Mouse (Mus musculus) liver, embryonic 15.5 days (tissue): ENCODE measurements at regions not wholly inside any gene's neighbourhood (a gene's known extent, or its start where the extent isn't known, plus 50 kb on each side); places are given as distances from the start of the nearest gene placed in this dataset.

ENCODE experiments used
- ATAC-seq: fragments of 200-750 bp; cut with Nextera tagmentation; 2 replicates; pipeline ENCODE4 v1.8.0; 2017; ENCODE audit warnings: moderate number of reproducible peaks, mild to moderate bottlenecking, moderate library complexity; ENCODE audit not compliant: insufficient read depth
- H3K27ac ChIP-seq: fragments of 300-500 bp; sonication (generic); replicated peaks from 2 replicates; pipeline ENCODE4 v1.5.1; 2015; ENCODE audit warnings: mild to moderate bottlenecking, inconsistent platforms
- H3K27me3 ChIP-seq: fragments of 300-500 bp; sonication (generic); 2 replicates; pipeline ENCODE4 v1.6.1; 2015; ENCODE audit warnings: mild to moderate bottlenecking, inconsistent platforms
- H3K36me3 ChIP-seq: fragments of 300-500 bp; sonication (generic); replicated peaks from 2 replicates; pipeline ENCODE4 v1.6.1; 2015; ENCODE audit warnings: moderate library complexity, mild to moderate bottlenecking, inconsistent platforms
- H3K4me1 ChIP-seq: fragments of 300-500 bp; sonication (generic); replicated peaks from 2 replicates; pipeline ENCODE4 v1.6.1; 2015; ENCODE audit warnings: inconsistent platforms
- H3K4me2 ChIP-seq: fragments of 300-500 bp; sonication (generic); 2 replicates; pipeline ENCODE4 v1.6.1; 2015; ENCODE audit warnings: moderate library complexity, mild to moderate bottlenecking, inconsistent platforms
- H3K4me3 ChIP-seq: fragments of 300-500 bp; sonication (generic); replicated peaks from 2 replicates; pipeline ENCODE4 v1.5.1; 2015; ENCODE audit warnings: mild to moderate bottlenecking, inconsistent platforms
- H3K9ac ChIP-seq: fragments of 300-500 bp; sonication (generic); 2 replicates; pipeline ENCODE4 v1.6.1; 2015; ENCODE audit warnings: moderate library complexity, mild to moderate bottlenecking, inconsistent platforms
- H3K9me3 ChIP-seq: fragments of 300-500 bp; sonication (generic); replicated peaks from 2 replicates; pipeline ENCODE4 v1.6.1; 2016; ENCODE audit warnings: inconsistent platforms
- WGBS: fragments of 180-500 bp; shearing (Covaris S2); methylation state at CpG from one replicate; pipeline ENCODE4 v1.1.7; 2015; ENCODE audit warnings: mixed read lengths; ENCODE audit not compliant: insufficient replicate concordance; 5-methylcytosine and 5-hydroxymethylcytosine counted together

DNA sequence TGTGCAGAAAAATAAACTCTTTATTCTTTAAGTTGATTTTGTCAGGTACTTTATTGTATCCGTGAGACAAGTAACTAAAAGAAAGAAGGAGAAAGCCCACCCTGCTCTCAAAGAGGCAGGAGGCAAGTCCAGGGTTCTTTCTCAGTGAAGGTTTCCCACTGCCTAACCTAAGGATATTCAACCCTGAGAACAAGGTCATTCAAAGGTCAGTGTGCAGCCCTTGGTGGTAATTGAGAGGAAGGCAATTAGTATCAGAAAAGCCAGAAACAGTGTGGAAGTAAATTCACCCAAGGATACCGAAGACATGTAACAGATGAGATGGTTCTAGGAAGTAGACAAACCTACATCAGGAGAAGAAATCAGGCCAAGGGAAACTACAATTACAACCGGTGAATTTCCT lies 373.9 kb upstream of the Hs6st1 start:
- Histone ChIP-seq H3K9ac (no peak overlapping the region), H3K27me3 (no peaks in the 10 kb centered on the region), H3K4me1 (no peaks in the 10 kb centered on the region), H3K4me2 (no peak overlapping the region), H3K9me3 (no peaks in the 10 kb centered on the region), H3K36me3 (no peaks in the 10 kb centered on the region), H3K4me3 (no peak overlapping the region), H3K27ac (no peak overlapping the region)
- WGBS = 52% methylated on average over 3 of the region's 3 CpGs
- no peak for ATAC-seq

GRCm38 (mm10) chr1:35694775-35695591 lies 373.2 kb upstream of the Hs6st1 start:
- no peak for ATAC-seq
- H3K9me3 ChIP-seq = no peaks in the 10 kb centered on the region
- no peaks in the 10 kb centered on the region for H3K4me1 ChIP-seq
- H3K27me3 ChIP-seq = no peaks in the 10 kb centered on the region
- H3K36me3 ChIP-seq = no peaks in the 10 kb centered on the region
- H3K9ac ChIP-seq = no peak overlapping the region
- no peak overlapping the region for H3K27ac ChIP-seq
- WGBS = 61% methylated on average over 15 of the region's 15 CpGs
- no peak overlapping the region for H3K4me2 ChIP-seq
- H3K4me3 ChIP-seq = no peak overlapping the region

GRCm38 (mm10) chr1:35697218-35697617 lies 371.0 kb upstream of the Hs6st1 start:
- Histone ChIP-seq H3K27ac (no peak overlapping the region), H3K9me3 (no peaks in the 10 kb centered on the region), H3K36me3 (no peaks in the 10 kb centered on the region), H3K4me3 (no peak overlapping the region), H3K9ac (no peak overlapping the region), H3K4me1 (no peaks in the 10 kb centered on the region), H3K4me2 (no peak overlapping the region), H3K27me3 (no peaks in the 10 kb centered on the region)
- no peak for ATAC-seq
- WGBS = 28% methylated on average over 4 of the region's 4 CpGs

DNA sequence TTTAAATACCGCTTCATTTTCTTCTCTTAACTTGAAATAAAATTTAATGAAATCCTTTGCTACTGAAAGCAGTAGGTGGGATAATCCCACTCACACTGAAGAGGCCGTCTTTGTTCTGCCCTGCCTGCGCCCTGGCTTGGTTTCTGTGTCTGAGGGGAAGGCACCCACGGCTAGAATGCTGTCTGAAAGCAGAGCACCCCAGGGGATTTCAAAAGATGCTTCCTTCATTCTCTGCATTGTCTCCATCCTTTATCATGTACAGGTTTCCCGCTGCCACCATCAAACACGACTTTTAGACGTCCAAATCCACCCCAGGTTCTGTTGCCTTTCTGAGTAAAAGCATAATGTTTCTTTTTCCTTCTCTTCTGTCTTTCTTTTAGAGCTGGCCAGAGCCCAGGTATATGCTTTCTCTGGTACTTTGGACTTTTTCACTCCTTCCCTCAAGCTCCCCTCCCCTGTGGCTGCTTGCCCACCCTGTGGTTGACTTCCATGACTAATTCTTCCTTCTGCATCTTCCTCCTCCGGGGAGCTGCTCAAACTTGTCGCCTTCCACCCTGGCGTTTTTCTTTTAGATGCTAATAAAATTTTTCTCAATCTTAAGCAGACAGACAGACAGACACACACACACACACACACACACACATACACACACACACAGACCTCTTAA lies 370.2 kb upstream of the Hs6st1 start:
- 23% methylated on average over 10 of the region's 10 CpGs for WGBS
- no peak overlapping the region for H3K27ac ChIP-seq
- ATAC-seq = no peak
- no peaks in the 10 kb centered on the region for H3K27me3 ChIP-seq
- no peaks in the 10 kb centered on the region for H3K36me3 ChIP-seq
- H3K9me3 ChIP-seq = no peaks in the 10 kb centered on the region
- no peak overlapping the region for H3K4me2 ChIP-seq
- no peaks in the 10 kb centered on the region for H3K4me1 ChIP-seq
- no peak overlapping the region for H3K4me3 ChIP-seq
- H3K9ac ChIP-seq = no peak overlapping the region

DNA sequence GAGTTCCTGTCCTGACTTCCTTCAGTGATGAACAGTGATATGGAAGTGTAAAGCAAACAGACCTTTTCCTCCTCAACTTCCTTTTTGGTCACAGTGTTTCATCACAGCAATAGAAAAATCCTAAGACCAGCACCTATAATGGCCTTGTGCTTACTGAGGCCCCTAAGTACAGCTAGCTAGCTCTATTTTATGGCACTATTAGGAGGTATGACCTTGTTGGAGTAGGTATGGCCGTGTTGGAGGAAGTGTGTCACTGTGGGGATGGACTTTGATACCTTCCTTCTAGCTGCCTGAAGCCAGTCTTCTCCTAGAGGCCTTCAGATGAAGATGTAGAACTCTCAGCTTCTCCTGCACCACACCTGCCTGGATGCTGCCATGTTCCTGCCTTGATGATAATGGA lies 365.6 kb upstream of the Hs6st1 start:
- no peaks in the 10 kb centered on the region for H3K9me3 ChIP-seq
- H3K27me3 ChIP-seq = no peaks in the 10 kb centered on the region
- H3K36me3 ChIP-seq = no peaks in the 10 kb centered on the region
- ATAC-seq = no peak
- H3K4me2 ChIP-seq = no peak overlapping the region
- no peak overlapping the region for H3K4me3 ChIP-seq
- WGBS = 14% methylated on average over 1 of the region's 1 CpGs
- H3K9ac ChIP-seq = no peak overlapping the region
- H3K4me1 ChIP-seq = no peaks in the 10 kb centered on the region
- H3K27ac ChIP-seq = no peak overlapping the region

GRCm38 (mm10) chr1:35706336-35706735 lies 361.9 kb upstream of the Hs6st1 start:
- Histone ChIP-seq H3K4me2 (no peak overlapping the region), H3K4me1 (no peaks in the 10 kb centered on the region), H3K4me3 (no peak overlapping the region), H3K9ac (no peak overlapping the region), H3K27ac (no peak overlapping the region), H3K27me3 (no peaks in the 10 kb centered on the region), H3K9me3 (no peaks in the 10 kb centered on the region), H3K36me3 (no peaks in the 10 kb centered on the region)
- WGBS = 54% methylated on average over 6 of the region's 6 CpGs
- no peak for ATAC-seq

DNA sequence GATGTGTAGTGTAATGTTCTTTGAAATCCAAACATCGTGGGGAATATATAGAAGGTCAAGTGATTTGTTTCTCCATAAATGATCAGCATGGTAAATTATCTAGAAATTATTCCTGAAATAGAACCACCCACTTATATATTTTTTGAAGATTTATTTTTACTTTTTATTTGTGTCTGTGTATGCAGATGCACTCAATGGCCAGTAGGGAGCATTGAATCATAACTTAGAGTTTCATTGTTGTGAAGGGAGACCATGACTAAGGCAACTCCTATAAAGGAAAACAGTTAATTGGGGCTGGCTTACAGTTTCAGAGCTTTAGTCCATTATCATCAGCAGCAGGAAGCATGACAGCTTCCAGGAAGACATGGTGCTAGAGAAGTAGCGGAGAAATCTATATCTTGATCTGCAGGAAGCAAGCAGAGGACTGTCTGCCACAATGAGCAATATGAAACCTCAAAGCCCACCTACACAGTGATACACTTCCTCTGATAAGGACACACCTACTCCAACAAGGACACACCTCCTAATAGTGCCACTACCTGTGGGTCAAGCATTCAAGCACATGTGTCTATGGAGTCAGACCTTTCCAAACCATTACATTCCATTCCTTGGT lies 359.9 kb upstream of the Hs6st1 start:
- H3K9ac ChIP-seq = no peak overlapping the region
- no peak for ATAC-seq
- no peaks in the 10 kb centered on the region for H3K4me1 ChIP-seq
- no peaks in the 10 kb centered on the region for H3K36me3 ChIP-seq
- H3K4me3 ChIP-seq = no peak overlapping the region
- no peaks in the 10 kb centered on the region for H3K27me3 ChIP-seq
- no peaks in the 10 kb centered on the region for H3K9me3 ChIP-seq
- H3K27ac ChIP-seq = no peak overlapping the region
- WGBS = 43% methylated on average over 2 of the region's 2 CpGs
- H3K4me2 ChIP-seq = no peak overlapping the region

DNA sequence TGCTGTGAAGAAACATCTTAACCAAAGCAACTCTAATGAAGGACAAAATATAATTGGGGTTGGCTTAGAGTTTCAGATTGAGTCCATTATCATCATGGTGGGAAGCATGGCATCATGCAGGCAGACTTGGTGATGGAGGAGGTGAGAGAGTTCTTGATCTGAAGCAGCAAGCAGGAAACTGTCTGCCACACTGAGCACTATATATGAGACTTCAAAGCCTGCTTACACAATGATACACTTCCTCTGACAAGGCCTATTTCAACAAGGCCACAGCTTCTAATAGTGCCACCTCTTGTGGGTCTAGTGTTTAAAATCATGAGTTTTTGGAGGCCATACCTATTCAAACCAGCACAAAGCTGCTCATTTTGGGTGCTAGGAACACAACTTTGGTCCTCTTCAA lies 359.0 kb upstream of the Hs6st1 start:
- Histone ChIP-seq H3K27me3 (no peaks in the 10 kb centered on the region), H3K9ac (no peak overlapping the region), H3K9me3 (no peaks in the 10 kb centered on the region), H3K36me3 (no peaks in the 10 kb centered on the region), H3K4me2 (no peak overlapping the region), H3K27ac (no peak overlapping the region), H3K4me3 (no peak overlapping the region), H3K4me1 (no peaks in the 10 kb centered on the region)
- ATAC-seq = no peak

DNA sequence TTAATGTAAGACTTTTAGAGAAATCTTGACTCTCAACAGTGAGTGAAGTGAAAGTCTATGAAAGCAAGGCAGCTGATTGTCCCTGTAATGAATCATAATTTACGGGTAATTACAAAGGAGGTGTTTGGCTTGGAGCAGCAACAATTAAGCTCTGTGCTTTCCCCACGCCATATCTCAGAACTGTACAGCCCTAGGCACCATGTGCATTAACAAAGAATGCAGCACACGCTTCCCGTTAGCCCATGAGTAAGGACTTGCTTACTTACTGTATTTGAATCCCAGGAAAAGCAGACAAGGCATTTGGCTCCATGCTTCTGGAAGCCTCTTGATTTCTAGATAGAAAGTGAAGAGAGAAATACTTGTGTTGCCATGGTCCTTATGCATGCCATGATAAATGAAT lies 354.2 kb upstream of the Hs6st1 start:
- Histone ChIP-seq H3K27ac (no peak overlapping the region), H3K36me3 (no peaks in the 10 kb centered on the region), H3K9me3 (no peaks in the 10 kb centered on the region), H3K9ac (no peak overlapping the region), H3K4me3 (no peak overlapping the region), H3K4me1 (no peaks in the 10 kb centered on the region), H3K27me3 (no peaks in the 10 kb centered on the region), H3K4me2 (no peak overlapping the region)
- 63% methylated on average over 4 of the region's 4 CpGs for WGBS
- no peak for ATAC-seq

DNA sequence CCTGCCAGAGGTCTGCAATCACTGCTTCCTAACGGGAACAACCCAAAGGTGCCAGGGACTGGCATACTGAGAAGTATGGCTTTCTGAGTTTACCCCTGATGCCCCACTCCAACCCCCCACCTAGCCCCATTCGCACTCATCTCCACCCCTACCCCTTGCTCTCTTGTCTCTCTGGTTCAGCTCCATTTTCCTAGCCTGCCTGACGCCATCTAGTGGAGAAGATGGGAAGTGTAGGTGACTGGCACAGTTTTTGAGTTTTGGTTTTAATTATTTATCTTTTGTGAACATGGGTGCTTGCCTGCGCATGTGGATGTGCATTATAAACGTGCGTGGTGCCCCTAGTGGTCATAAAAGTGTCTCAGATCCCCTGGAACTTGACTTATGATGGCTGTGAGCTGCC lies 352.3 kb upstream of the Hs6st1 start:
- ATAC-seq = no peak
- Histone ChIP-seq H3K36me3 (no peaks in the 10 kb centered on the region), H3K9me3 (no peaks in the 10 kb centered on the region), H3K4me3 (no peak overlapping the region), H3K4me1 (no peaks in the 10 kb centered on the region), H3K27me3 (no peaks in the 10 kb centered on the region), H3K9ac (no peak overlapping the region), H3K4me2 (no peak overlapping the region), H3K27ac (no peak overlapping the region)
- WGBS = 43% methylated on average over 6 of the region's 6 CpGs

DNA sequence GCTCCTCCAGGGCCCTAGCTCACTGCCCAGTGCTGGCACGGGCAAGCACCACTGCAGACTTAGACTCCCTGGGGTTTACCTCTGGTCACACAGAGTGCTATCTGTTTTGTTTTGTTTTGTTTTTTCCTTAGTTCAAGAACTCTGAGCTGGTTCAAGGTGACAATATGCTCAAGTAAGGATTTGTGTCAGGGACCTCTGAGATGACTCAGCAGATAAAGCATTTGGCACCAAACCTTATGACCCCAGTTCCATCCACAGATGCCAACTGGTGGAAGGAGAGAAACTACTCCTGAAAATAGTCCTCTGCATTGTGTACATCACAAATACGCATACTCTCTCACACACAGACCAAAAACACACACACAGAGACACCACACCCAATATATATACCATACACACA lies 351.0 kb upstream of the Hs6st1 start:
- Histone ChIP-seq H3K4me1 (no peaks in the 10 kb centered on the region), H3K9ac (no peak overlapping the region), H3K4me3 (no peak overlapping the region), H3K9me3 (no peaks in the 10 kb centered on the region), H3K27me3 (no peaks in the 10 kb centered on the region), H3K4me2 (no peak overlapping the region), H3K36me3 (no peaks in the 10 kb centered on the region), H3K27ac (no peak overlapping the region)
- 56% methylated on average over 2 of the region's 2 CpGs for WGBS
- ATAC-seq = no peak
